Mouse (Mus musculus) spleen, embryonic (tissue): ENCODE data around the gene Cep57l1.

Experiments used
- CTCF ChIA-PET: fragments of 350-600 bp; sonication (Branson Sonifier 250); formaldehyde crosslinking; loops from one replicate; lab custom pipeline; 2022; lab: Charles Lee

The Cep57l1 gene

GRCm38 (mm10) chr10:41809771-41810563 is at the start of gene Cep57l1, which contains the start of gene Sesn1:
Gene Cep57l1 (minus strand): TSS chr10:41809871.
Gene Sesn1 (plus strand): TSS chr10:41809935.
- CTCF ChIA-PET, result no interaction called here

GRCm38 (mm10) chr10:41848721-41849120 is 39.0 kb upstream of the Cep57l1 start:
- CTCF ChIA-PET, result interaction anchor here (0.6 to 0.7 kb wide), 2 partner anchors 38 to 313 kb away, joined by 3 to 7 read pairs; no protein-coding TSS in a partner anchor

GRCm38 (mm10) chr10:41847737-41848136 is 38.1 kb upstream of the Cep57l1 start:
- CTCF ChIA-PET, result no interaction called here

GRCm38 (mm10) chr10:41838911-41839310 is 29.2 kb upstream of the Cep57l1 start:
- CTCF ChIA-PET, result interaction anchor here (0.8 kb wide), 1 partner anchor 435 kb away, joined by 3 read pairs; no protein-coding TSS in a partner anchor

GRCm38 (mm10) chr10:41834131-41834530 is 24.5 kb upstream of the Cep57l1 start:
- CTCF ChIA-PET, result no interaction called here

- CTCF ChIA-PET, result interaction anchor here (0.6 to 1.0 kb wide), 2 partner anchors 8 to 276 kb away, joined by 3 to 9 read pairs; no protein-coding TSS in a partner anchor
Observed at GRCm38 (mm10) chr10:41832191-41832590, 22.5 kb upstream of the Cep57l1 start.

- CTCF ChIA-PET, result interaction anchor here (0.6 to 0.8 kb wide), 6 partner anchors 59 to 466 kb away, joined by 3 to 8 read pairs (median 3); no protein-coding TSS in a partner anchor
Observed at GRCm38 (mm10) chr10:41830851-41831522, 21.3 kb upstream of the Cep57l1 start.

GRCm38 (mm10) chr10:41830445-41830844 is 20.8 kb upstream of the Cep57l1 start:
- CTCF ChIA-PET, result interaction anchor here (0.6 to 0.7 kb wide), 2 partner anchors 208 to 428 kb away, joined by 8 to 9 read pairs; no protein-coding TSS in a partner anchor

GRCm38 (mm10) chr10:41829980-41830379 is 20.3 kb upstream of the Cep57l1 start:
- CTCF ChIA-PET, result interaction anchor here (0.6 kb wide), 1 partner anchor 208 kb away, joined by 9 read pairs; no protein-coding TSS in a partner anchor

- CTCF ChIA-PET, result interaction anchor here (0.6 kb wide), 1 partner anchor 1929 kb away, joined by 7 read pairs; no protein-coding TSS in a partner anchor
Observed at GRCm38 (mm10) chr10:41829191-41829590, 19.5 kb upstream of the Cep57l1 start.

GRCm38 (mm10) chr10:41827784-41828183 is 18.1 kb upstream of the Cep57l1 start:
- CTCF ChIA-PET, result no interaction called here

- CTCF ChIA-PET, result no interaction called here
Observed at GRCm38 (mm10) chr10:41826526-41827116, 16.9 kb upstream of the Cep57l1 start.

- CTCF ChIA-PET, result no interaction called here
Observed at GRCm38 (mm10) chr10:41825996-41826395, 16.3 kb upstream of the Cep57l1 start.

- CTCF ChIA-PET, result no interaction called here
Observed at GRCm38 (mm10) chr10:41825041-41825440, 15.4 kb upstream of the Cep57l1 start.

- CTCF ChIA-PET, result interaction anchor here (1.1 kb wide), 1 partner anchor 8 kb away, joined by 3 read pairs; no protein-coding TSS in a partner anchor
Observed at GRCm38 (mm10) chr10:41823916-41824315, 14.2 kb upstream of the Cep57l1 start.

GRCm38 (mm10) chr10:41823282-41823675 is 13.6 kb upstream of the Cep57l1 start:
- CTCF ChIA-PET, result interaction anchor here (1.1 kb wide), 1 partner anchor 9 kb away, joined by 3 read pairs; no protein-coding TSS in a partner anchor

- CTCF ChIA-PET, result no interaction called here
Observed at GRCm38 (mm10) chr10:41822573-41823281, 13.1 kb upstream of the Cep57l1 start.

- CTCF ChIA-PET, result no interaction called here
Observed at GRCm38 (mm10) chr10:41821171-41821570, 11.5 kb upstream of the Cep57l1 start.

- CTCF ChIA-PET, result no interaction called here
Observed at GRCm38 (mm10) chr10:41820401-41820800, 10.7 kb upstream of the Cep57l1 start.

- CTCF ChIA-PET, result no interaction called here
Observed at GRCm38 (mm10) chr10:41819307-41819706, 9.6 kb upstream of the Cep57l1 start.

GRCm38 (mm10) chr10:41818733-41819070 is 9.0 kb upstream of the Cep57l1 start:
- CTCF ChIA-PET, result interaction anchor here (0.7 kb wide), 1 partner anchor 1706 kb away, joined by 4 read pairs; no protein-coding TSS in a partner anchor
